Mouse (Mus musculus) T-helper 2 cell (primary cell): ENCODE measurements at regions not wholly inside any gene's neighbourhood (a gene's known extent, or its start where the extent isn't known, plus 50 kb on each side); places are given as distances from the start of the nearest gene placed in this dataset.

ENCODE experiments used
- in situ Hi-C: fragments of 300-600 bp; cut with MboI, MseI; formaldehyde crosslinking; loops from one replicate; pipeline ENCODE4 v1.15.1; 2025; ENCODE audit warnings: high pct_unique_total_duplicates

DNA sequence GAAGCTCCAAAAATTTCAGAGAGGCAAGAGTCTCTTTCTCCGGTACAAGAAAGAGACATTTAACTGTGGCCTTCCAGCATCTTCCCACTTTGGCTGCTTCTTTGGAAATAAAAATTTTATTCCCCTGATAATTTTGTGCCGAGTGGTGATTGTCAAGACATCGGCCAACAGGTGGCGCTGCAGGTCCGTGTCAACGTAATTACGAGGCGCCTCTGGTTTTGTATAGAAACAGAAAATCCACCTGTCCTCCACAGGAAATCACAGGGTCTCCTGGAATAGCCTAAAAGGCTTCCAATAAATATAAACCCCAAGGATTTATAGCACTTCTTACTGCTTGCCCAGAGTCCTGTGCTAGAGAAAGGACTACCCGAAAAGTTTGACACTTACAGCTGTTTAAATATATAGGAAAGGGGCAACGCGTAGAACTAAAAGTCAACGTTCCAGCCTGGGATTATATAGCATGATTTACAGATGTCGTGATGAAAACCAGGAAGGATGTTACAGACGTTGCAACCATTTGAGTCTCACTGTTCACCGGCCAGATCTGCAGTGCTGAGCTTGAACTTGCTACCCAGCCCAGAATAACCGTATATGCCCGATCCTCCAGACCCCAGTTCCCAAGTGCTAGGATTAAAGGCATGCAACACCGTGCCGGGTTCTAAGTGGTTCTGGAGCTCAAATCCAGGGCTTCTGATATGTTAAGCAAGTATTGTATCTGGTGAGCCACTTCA is 251.3 kb upstream of the Tgfbr2 start:
- in situ Hi-C loops = loop anchor here (10.0 kb wide), 1 partner anchor 128 kb away; no protein-coding TSS in a partner anchor

DNA sequence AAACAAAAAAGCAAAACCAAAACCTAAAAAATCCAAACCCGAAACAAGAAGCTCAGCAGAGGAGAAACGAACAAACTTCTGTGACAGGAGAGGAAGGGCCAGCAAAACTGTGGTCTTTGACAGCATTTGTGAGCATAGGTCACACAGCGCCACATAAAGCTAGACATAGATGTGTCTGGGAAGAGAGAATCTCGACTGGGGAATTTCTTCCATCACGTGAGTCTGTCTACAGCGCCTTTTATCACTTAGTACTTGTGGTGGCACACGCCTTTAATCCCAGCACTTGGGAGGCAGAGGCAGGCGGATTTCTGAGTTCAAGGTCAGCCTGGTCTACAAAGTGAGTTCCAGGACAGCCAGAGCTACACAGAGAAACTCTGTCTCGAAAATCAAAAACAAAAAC is 250.2 kb upstream of the Tgfbr2 start:
- in situ Hi-C loops = loop anchor here (10.0 kb wide), 1 partner anchor 129 kb away; no protein-coding TSS in a partner anchor

DNA sequence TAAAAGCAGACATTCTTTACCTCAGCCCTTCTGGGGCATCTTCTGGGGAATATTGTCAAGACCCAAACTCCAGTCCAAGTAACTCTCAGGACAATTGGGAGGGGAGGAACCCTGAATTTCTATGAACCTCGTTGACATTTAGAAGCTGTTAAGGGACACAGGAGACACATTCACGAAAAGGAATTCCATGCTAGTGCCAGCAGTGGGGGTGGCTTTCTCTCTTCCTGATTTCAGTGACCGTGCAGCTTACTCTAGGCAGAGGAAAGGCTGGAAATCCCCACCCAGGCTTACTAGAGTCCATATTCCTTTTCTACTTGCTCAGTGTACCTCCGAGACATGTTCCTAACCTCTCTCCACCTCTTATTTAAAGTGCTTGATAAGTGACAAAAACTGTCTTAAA is 239.9 kb upstream of the Tgfbr2 start:
- in situ Hi-C loops = no loop called here

DNA sequence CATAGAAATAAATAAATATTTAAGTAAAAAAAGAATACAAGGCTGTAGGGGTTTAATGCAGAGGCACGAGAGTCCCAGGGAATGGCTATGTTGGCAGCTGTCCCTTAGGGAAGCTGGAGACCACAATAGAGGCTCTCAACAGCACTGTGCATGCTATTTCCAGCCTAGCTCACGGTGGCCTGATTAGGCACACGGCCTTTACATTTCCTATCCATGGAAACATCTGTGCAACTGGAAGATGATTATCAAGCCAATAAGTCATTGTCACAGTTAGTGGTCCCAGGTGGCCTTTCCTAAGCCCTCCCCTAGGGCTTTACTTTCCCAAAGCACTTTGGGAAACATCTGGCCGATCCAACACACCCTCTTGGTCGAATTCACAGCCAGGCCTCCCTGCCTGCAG is 235.9 kb upstream of the Tgfbr2 start:
- in situ Hi-C loops = no loop called here

DNA sequence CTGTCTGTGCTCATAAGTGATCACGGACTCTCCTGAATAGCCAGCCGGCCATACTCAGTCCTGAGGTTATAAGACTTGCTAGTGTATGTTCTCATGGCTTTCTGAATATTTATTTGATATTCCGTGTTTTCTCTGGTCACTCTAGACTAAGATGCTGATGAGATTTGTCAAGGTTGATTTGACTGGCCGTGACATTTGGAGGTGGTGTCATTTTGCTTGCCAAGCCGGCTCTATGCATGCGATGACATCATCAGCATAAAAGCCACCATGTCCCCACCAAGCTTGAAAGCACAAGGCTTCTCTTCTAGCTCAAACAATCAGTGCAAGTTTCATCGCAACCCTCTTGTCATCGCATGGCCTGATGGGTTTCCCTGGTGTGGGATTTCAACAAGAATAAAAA is 235.3 kb upstream of the Tgfbr2 start:
- in situ Hi-C loops = no loop called here

DNA sequence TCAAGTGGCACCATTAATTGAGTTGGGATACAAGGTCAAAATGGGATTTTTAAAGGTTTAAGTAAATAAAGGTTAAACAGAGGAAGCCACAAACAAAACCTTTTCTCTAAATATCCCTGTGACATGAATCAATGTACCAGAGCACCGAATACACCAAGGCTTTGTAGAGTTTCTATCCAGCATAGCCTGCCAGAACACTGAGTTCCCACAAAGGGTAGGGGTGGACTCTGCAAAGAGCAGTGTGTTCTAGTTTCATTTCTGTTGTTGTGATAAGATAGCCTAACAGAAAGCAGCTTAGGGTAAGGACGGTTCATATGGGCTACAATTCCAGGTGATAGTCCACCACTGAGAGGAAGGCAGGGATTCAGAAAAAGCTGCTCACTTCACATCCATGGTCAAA is 233.0 kb upstream of the Tgfbr2 start:
- in situ Hi-C loops = no loop called here

DNA sequence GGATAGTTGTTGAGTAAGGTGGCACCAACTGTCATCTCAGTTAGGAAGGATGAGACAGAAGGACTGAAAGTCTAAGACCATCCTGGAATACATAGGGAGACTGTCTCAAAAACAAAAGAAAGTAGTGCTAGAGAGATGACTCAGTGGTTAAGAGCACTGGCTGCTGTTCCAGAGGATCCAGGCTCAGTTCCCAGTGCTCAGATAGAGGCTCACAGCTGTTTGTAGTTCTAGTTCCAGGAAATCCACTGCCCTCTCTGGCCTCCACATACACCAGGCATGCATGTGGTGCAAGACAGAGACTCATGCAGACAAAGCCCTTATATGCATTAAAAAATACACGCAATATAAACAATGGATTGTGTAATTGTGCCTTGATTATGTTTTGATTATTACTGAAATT is 229.9 kb upstream of the Tgfbr2 start:
- in situ Hi-C loops = no loop called here

DNA sequence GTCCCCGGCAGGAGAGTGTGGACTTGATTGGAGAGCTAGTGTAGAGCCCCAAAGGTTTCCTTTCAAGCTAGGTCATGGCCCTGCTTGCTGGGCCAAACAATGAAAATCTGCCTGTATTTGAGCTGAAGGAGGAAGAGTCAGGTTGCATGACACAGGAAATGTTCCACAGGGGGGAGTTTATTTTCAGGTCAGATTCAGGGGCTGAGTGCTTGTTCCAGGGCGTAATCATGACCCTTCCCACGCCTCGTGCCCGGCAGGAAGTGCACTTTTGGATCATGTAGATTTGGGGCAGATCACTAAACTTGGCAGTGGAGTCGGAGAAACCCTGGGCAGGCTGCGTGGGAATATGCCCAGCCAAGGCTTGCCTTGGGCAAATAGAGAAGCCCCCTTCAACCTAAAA is 226.7 kb upstream of the Tgfbr2 start:
- in situ Hi-C loops = no loop called here

DNA sequence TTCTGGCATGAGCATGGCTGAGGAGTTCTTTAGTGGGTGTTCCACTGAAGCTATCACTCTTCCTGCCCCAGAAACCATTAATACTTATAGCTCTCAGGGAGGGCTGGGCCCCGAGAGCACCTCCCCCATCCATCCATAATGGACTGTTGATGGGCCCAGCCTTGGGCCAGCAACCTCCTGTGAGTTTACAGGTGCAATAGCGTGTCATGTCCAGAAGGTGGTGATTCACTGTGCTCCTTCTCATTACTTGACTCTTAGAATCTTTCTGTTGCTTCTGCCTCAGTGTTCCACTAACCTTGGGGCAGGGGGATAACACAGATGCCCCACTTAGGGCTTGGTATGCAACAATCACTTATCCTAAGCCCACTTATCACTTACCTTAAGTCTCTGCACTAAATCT is 225.1 kb upstream of the Tgfbr2 start:
- in situ Hi-C loops = no loop called here

DNA sequence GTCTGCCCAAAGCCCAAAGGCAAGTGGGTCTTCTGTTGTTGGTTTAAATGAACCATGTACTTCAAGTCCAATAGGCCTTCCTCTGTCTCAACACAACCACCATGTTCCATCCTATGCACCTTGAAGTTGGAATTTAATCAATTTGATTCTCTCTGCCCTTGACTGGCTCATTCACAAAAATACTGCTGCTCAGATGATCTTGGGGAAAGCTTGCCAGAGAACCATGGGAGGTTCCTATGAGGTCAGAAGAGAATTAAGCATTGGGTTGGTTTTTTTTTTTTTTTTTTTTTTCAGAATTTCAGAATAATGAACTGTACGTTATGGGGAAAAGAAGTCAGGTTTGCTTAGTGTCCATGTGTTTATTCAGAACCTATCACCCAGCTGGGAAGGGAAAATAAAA is 224.1 kb upstream of the Tgfbr2 start:
- in situ Hi-C loops = no loop called here

DNA sequence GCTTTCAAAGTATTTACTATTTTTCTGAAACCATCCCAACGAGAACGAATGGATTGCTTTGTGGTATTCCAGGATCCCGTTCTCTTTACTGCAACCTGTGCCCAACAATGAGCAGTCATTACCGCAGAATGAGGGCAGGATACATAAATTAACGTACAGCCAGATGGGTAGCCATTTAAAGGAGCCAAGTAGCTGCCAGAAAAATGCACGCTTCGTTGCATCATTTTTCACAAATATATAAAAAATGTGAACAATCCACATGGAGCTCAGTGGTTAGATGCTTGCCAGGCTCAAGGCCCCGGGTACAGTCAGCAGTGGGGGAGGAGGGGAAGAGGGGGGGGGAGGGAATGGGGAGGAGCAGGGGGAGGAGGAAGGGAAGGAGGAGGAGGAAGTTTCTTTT is 217.1 kb upstream of the Tgfbr2 start:
- in situ Hi-C loops = no loop called here

DNA sequence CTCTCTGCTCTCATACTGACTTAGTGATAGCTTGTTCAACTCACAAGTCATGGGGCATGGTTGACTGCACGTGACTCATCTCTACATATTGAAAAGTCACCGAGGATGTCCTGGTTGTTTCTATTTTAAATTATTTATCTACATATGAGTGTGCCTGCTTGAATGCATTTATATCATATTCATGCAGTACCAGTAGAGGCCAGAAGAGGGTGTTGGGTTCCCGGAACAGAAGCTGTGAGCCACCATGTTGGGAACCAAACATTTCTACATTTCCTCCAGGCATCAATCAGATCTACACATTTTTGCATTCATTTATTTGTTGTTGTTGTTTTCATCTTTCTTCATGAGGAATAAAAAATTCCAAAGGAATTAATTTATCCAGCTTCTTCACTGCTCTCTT is 214.6 kb upstream of the Tgfbr2 start:
- in situ Hi-C loops = loop anchor here (10.0 kb wide), 1 partner anchor 95 kb away; no protein-coding TSS in a partner anchor

DNA sequence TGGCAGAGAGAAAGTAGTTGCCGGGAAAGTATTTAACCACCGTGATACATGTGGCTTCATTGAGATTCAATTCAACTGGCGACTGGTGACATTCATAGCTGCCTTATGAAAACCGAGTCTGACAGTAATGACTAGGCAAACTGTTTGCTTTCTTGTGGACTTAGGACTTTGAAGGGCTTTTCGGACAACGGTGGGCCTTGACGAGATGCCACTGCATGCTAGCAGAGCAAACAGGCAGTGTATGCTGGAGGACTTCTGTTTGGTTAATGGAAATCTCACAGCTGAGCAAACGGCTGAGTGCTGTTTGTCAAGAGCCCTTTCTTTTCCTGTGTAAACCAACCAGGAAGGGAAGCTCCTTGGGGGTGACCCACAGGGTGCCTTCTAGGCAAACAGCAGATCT is 213.7 kb upstream of the Tgfbr2 start:
- in situ Hi-C loops = loop anchor here (10.0 kb wide), 1 partner anchor 94 kb away; no protein-coding TSS in a partner anchor

DNA sequence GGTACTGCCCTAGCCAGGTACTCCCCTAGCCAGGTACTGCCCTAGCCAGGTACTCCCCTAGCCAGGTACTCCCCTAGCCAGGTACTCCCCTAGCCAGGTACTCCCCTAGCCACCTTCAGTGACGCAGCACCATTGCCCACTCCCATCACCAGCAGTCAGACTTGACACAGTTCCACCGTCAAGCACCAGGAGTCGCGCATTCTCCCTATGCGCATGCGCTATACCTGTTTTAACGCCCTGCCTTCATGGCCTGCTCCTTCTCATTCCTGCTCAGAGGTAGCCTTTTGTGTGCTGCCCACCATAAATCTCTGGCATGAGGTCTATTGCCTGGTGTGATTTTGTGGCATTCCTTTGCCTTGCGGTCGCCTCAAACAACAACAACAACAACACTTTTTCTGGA is 212.9 kb upstream of the Tgfbr2 start:
- in situ Hi-C loops = loop anchor here (10.0 kb wide), 1 partner anchor 93 kb away; no protein-coding TSS in a partner anchor

DNA sequence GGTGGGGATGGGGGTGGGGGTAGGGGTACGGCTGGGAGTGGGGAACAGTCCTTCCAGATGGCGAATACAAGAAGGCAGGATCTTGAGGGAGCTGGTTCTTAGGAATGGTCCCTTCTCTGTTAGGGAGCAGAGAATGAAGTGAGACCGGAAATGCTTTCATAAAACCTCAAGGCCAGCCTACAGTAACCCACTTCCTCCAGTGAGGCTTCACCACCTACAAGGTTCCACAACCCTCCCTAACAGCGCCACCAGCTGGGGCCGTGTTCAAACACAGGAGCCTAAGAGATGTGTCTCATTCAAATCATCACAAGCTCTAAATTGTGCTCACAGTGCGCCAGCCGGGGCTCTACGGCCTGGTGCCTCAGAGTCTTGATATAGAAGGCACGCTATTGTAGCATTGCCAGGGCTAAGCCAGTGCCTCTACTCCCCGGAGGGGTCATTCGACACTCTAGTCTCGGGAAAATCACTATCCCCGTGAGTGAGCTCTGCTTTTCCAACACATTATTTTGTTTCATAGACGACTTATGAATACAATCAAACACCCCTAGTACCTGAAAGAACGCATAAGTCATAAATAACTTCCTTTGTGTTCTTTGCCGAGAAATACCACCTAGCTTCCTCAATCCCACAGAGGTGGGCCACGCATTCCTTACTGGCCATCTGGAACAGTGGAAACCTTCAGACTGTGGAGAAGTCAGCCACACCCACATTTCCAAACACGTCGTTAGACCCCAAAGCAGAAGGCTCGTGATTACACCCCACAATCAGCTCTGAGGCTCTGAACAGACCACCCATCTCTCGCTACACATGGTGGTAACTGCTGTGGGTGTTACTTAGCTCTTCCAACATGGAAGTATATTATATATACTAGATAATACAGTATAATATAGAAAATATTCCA is 209.3 kb upstream of the Tgfbr2 start:
- in situ Hi-C loops = loop anchor here (10.0 kb wide), 1 partner anchor 90 kb away; no protein-coding TSS in a partner anchor

DNA sequence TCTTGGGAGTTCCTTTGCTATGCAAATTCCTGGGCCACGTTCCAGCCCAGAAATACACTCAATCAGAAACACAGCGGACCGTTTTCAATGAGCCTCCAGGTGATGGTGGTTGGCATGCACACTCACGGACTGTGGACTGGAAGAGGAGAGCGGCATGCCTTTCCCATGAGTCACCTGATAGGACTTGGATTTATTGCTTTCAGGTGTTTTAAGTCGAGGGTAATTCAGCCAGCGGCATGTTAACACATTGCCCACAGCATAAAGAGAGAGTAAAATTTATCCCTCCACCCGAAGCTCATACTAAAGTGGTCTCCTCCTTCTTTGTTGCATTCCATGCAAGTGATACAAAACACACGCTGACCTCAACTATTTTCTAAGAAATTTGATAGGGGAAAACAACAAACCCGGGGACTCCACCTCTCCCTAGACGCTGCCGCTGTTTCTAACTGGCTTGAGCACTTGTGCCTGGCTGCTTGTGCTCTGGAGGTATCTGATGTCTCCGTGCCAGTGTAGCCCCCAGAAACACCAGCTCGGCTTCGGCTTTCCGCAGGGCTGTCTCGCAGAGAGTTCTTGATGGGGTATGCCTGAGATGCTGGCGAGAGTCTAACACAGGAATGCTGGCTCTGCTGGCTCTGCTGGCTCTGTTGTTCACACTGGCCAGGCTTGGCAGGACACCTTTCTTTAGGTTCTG is 208.4 kb upstream of the Tgfbr2 start:
- in situ Hi-C loops = loop anchor here (10.0 kb wide), 1 partner anchor 89 kb away; no protein-coding TSS in a partner anchor

DNA sequence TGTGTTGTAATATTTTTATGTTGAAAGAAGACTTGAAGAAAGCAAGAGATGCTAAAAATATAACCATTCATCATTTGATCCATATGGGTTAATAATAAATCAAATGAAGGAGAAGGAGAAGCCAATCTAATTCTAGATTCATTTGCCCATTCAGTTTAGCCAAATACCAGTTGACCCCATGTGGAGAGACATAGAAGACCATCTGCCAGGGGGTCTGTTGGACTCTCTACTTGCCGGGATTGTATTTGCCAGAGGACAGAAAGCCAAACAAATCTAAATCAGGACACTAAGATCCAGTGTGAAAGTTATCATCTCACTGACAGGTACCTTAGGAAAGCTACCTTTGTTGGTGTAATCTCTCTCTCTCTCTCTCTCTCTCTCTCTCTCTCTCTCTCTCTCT is 202.5 kb upstream of the Tgfbr2 start:
- in situ Hi-C loops = no loop called here

DNA sequence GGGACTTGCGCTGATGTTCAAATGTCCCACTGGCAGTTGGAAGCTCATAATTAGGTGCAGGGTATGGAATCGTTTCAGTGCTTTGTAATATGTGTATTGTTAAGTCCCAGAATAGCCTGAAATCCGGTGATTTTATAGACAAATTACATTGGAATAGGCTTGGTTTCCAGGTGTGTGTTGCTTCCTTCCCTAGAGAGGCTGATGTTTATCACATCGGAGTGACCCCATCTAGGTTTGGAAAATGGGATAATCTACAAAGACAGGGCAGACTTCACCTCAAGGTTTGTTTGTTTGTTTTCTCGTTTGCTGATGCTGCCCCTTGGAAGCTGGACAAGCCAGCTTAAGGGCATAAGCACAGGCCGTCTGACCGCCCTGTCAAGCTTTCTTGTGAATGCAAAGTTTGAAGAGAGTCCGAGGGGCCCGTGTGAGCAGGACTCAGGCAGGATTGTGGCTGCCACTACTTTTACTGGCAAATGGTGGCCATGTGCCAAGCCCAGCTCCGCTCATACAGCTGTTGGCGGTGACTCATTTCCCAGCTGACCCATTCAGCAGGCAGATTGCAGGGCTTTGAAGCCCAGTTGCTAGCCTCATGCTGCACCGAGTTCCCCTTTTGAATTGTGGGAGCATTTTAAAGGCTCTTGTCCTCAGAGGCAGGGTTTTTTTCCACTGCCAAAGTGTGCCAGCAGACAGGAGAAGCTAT is 200.6 kb upstream of the Tgfbr2 start:
- in situ Hi-C loops = no loop called here

DNA sequence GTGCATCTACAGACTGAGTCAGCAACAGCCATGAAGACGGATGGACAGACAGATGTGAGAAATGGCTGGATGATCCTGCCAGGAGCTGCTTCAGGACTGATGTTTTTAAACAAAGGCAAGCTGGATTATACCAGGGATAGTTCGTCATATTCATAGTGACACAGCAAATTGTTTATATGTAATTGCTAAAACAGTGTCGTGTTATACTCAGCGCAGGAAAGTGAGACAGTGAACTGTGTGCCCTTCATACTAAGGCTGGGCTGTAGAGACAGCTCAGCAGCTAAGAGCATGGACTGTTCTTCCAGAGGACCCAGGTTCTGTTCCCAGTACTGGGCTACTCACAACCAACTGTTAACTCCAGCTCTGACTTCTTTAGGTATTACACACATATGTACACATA is 199.2 kb upstream of the Tgfbr2 start:
- in situ Hi-C loops = no loop called here

DNA sequence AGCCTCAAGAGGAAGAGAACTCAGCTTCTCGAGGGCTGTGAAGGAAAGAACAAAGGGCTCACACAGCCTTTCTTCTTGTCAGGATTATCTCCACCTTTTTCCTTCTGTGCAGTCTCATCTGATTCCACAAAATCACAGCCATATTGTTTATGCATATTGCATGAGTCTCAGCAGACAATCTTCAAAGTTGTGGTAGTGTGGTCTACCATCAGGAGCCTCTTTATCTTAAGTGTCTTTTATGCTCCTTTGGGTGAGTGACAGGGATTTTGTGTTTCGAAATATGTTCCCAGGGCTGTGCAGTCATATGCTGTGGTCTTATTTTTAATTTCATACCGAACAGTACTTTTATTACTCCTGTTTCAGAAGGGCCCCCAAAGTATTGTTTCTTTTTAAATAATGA is 198.2 kb upstream of the Tgfbr2 start:
- in situ Hi-C loops = no loop called here

DNA sequence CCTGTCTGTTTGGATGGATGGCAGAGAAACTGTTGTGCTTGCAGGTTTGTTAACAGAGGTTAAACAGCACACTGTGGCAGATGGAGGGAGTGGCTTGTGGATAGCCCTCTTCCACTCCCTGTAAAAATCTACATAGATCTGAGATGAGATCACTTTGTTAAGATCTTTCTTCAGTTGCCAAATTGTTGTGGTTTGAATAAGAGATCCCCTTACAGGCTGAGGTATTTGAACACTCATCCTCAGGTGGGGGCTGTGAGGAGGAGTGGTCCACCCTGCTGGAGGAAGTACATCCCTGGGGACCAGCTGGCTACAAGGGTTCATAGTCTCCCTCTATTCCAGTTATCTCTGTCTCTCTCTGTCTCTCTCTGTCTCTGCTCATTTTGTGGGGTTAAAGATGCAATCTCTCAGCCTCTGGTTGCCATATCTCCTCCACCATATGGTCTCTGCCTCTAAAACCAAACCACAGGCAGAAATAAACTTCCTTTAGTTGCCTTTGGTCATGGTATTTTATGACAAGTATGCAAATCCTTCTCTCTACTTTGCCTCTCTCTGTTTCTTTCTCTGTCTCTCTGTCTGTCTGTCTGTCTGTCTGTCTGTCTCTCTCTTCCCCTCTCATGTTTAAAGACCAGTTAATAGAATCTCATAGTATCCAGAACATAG is 194.0 kb upstream of the Tgfbr2 start:
- in situ Hi-C loops = no loop called here
